ENCODE assay signal across 8 mouse cellular contexts in genomic region chr3:134829531-134829921, GRCm38 (mm10). TPM values are rescaled to one million over a fixed set of nuclear protein-coding genes. Genes with fewer than 3 reads are reported as not detected.
DNase-seq lines count a peak whose midpoint lies in the region; ATAC-seq lines count a peak whose summit lies in the region.

No protein-coding gene starts in this region.

- peak overlapping the region; percentile 42 for H3K4me3 ChIP-seq in embryonic facial prominence, embryonic 11.5 days (ENCODE audit: low read depth, low read length)
- H3K4me3 ChIP-seq in hindbrain, embryonic 15.5 days, result peak overlapping the region; percentile 50
- peak overlapping the region; percentile 41 for H3K4me3 ChIP-seq in neural tube, embryonic 12.5 days

- no peaks in the 10 kb centered on the region for H3K4me1 ChIP-seq in embryonic facial prominence, embryonic 11.5 days (ENCODE audit: control insufficient read depth, insufficient read depth, low read length)
- H3K4me1 ChIP-seq in hindbrain, embryonic 15.5 days (replicated peaks), result peaks cover 13% of the 10 kb centered on the region
- H3K4me1 ChIP-seq in neural tube, embryonic 12.5 days, result peaks cover 5% of the 10 kb centered on the region; the same call in 1 of the 2 replicates

- peak overlapping the region; percentile 94 for H3K4me2 ChIP-seq in embryonic facial prominence, embryonic 11.5 days (ENCODE audit: low read depth, low read length)
- H3K4me2 ChIP-seq in hindbrain, embryonic 15.5 days, result peak overlapping the region; percentile 92
- peak overlapping the region; percentile 96 for H3K4me2 ChIP-seq in neural tube, embryonic 12.5 days (replicated peaks)

- H3K9ac ChIP-seq in embryonic facial prominence, embryonic 11.5 days (replicated peaks; ENCODE audit: low read length), result no peak overlapping the region; the same call in 1 of the 2 replicates
- peak overlapping the region; percentile 45 for H3K9ac ChIP-seq in hindbrain, embryonic 15.5 days
- H3K9ac ChIP-seq in neural tube, embryonic 12.5 days, result no peak overlapping the region

- H3K36me3 ChIP-seq in embryonic facial prominence, embryonic 11.5 days (replicated peaks; ENCODE audit: control insufficient read depth, insufficient read depth, low read depth, low read length), result no peaks in the 10 kb centered on the region
- H3K36me3 ChIP-seq in hindbrain, embryonic 15.5 days, result no peaks in the 10 kb centered on the region
- H3K36me3 ChIP-seq in neural tube, embryonic 12.5 days, result no peaks in the 10 kb centered on the region

- WGBS in embryonic facial prominence, embryonic 11.5 days, result 8% methylated on average over 13 of the region's 13 CpGs
- WGBS in hindbrain, embryonic 15.5 days, result 9% methylated on average over 13 of the region's 13 CpGs
- 10% methylated on average over 13 of the region's 13 CpGs for WGBS in neural tube, embryonic 12.5 days

- peak; percentile 1 for DNase-seq in kidney, postnatal 14 days
- no peak for DNase-seq in kidney, postnatal 25 days
- peak; percentile 7 for DNase-seq in embryonic facial prominence, embryonic 11.5 days (ENCODE audit: low spot score)
- DNase-seq in spleen, adult 12 weeks (ENCODE audit: low spot score), result no peak
- DNase-seq in spleen, postnatal 10 days (ENCODE audit: low spot score in 2 of 2), result no peak
- no peak for DNase-seq in lung, postnatal 36 days

- H3K27ac ChIP-seq in embryonic facial prominence, embryonic 11.5 days (replicated peaks; ENCODE audit: low read depth, low read length), result no peak overlapping the region
- H3K27ac ChIP-seq in hindbrain, embryonic 15.5 days (replicated peaks), result no peak overlapping the region
- no peak overlapping the region for H3K27ac ChIP-seq in neural tube, embryonic 12.5 days

- peaks cover 10% of the 10 kb centered on the region; the same call in 1 of the 2 replicates for H3K27me3 ChIP-seq in embryonic facial prominence, embryonic 11.5 days (ENCODE audit: control insufficient read depth, insufficient read depth, low read length)
- H3K27me3 ChIP-seq in hindbrain, embryonic 15.5 days, result no peaks in the 10 kb centered on the region
- 0 out of 2 replicates have a peak, but pooled peaks cover 12% of the 10 kb centered on the region for H3K27me3 ChIP-seq in neural tube, embryonic 12.5 days (replicated peaks)

- H3K9me3 ChIP-seq in embryonic facial prominence, embryonic 11.5 days (replicated peaks; ENCODE audit: control insufficient read depth, low read length), result no peaks in the 10 kb centered on the region
- H3K9me3 ChIP-seq in hindbrain, embryonic 15.5 days, result no peaks in the 10 kb centered on the region
- H3K9me3 ChIP-seq in neural tube, embryonic 12.5 days, result no peaks in the 10 kb centered on the region

- ATAC-seq in embryonic facial prominence, embryonic 11.5 days (replicated peaks; ENCODE audit: insufficient number of reproducible peaks, low FRiP score, low TSS enrichment, low read depth), result no peak
- ATAC-seq in hindbrain, embryonic 15.5 days (ENCODE audit: low FRiP score, low read depth), result peak; percentile 80
- no peak; the same call in 1 of the 2 replicates for ATAC-seq in neural tube, embryonic 12.5 days (ENCODE audit: low FRiP score, low read depth)

RNA-seq across cellular contexts. Expression of gene Tacr3, which starts 0.7 kb away (rescaled TPM):
- polyA plus RNA-seq in embryonic facial prominence, embryonic 11.5 days (2014; fragmentation: Nextera tagmentation; extraction: Ambion mirVana), result 0.59 and 0.82 TPM in 2 replicates
- polyA plus RNA-seq in hindbrain, embryonic 15.5 days (2015; fragmentation: Nextera tagmentation; extraction: Ambion mirVana), result 5.2 and 5.7 TPM in 2 replicates
- 0.72 and 0.99 TPM in 2 replicates for polyA plus RNA-seq in neural tube, embryonic 12.5 days (2016; fragmentation: Nextera tagmentation; extraction: Ambion mirVana)

Comparison
In these comparisons a context has a peak if more than half of its experiments do, and no peak if none do; other contexts are left out.
1. DNase-seq: peak in kidney, postnatal 14 days (single experiment) and embryonic facial prominence, embryonic 11.5 days (single experiment); none in kidney, postnatal 25 days (0 of 2), spleen, adult 12 weeks (single experiment), spleen, postnatal 10 days (0 of 2) and lung, postnatal 36 days (single experiment).
2. Peak in every context shown above with its lines, with median percentiles within 50 percentile points of each other: H3K4me2 ChIP-seq and H3K4me3 ChIP-seq.